Mouse (Mus musculus) embryonic fibroblast, embryonic 13.5 days (primary cell): ENCODE data around the gene Zfp704. TPM values are rescaled to one million over a fixed set of nuclear protein-coding genes. Genes with fewer than 3 reads are reported as not detected.

ENCODE experiments used
- H3K27ac ChIP-seq: 2 replicates; pipeline ENCODE4 v1.5.1; 2012; ENCODE audit warnings: low read length, control low read depth, inconsistent platforms; ENCODE audit not compliant: insufficient read depth
- H3K4me1 ChIP-seq: 2 replicates; pipeline ENCODE4 v1.6.1; 2011; ENCODE audit warnings: low read length; ENCODE audit not compliant: control insufficient read depth, insufficient read depth
- H3K4me3 ChIP-seq: 2 replicates; pipeline ENCODE4 v1.5.1; 2011; ENCODE audit warnings: mild to moderate bottlenecking, control low read depth, low read length; ENCODE audit not compliant: insufficient read depth
- CTCF ChIP-seq: IDR thresholded peaks from 2 replicates; pipeline ENCODE4 v1.5.1; 2011; ENCODE audit warnings: mild to moderate bottlenecking, control low read depth, low read length, moderate library complexity, borderline replicate concordance; ENCODE audit not compliant: insufficient read depth
- POLR2A ChIP-seq: IDR thresholded peaks from 2 replicates; pipeline ENCODE4 v1.6.1; 2011; ENCODE audit warnings: low read depth, mild to moderate bottlenecking, control low read depth, low read length, moderate library complexity
- polyA plus RNA-seq: library from polyadenylated mRNA; stranded (reverse); fragments of >200 nt; gene quantifications from 2 replicates; pipeline ENCODE4 v1.2.4, GENCODE M21; 2011; ENCODE audit warnings: low read depth; ENCODE audit not compliant: missing spikeins, insufficient read length

Zfp704 gene
- polyA plus RNA-seq, 1 experiment: 8.2 TPM

- no peak overlapping the region for H3K27ac ChIP-seq
- H3K4me3 ChIP-seq: no peak overlapping the region
- TF ChIP-seq POLR2A (no peak), CTCF (no peak)
- peaks cover 4% of the 10 kb centered on the region; the same call in 1 of the 2 replicates for H3K4me1 ChIP-seq
Measured at GRCm38 (mm10) chr3:9563562-9563961, 46.3 kb downstream of the Zfp704 start.

GRCm38 (mm10) chr3:9562649-9563328 is 47.1 kb downstream of the Zfp704 start:
- H3K4me3 ChIP-seq: no peak overlapping the region
- TF ChIP-seq CTCF (no peak), POLR2A (no peak)

GRCm38 (mm10) chr3:9557778-9558560 is 51.9 kb downstream of the Zfp704 start:
- no peak for TF ChIP-seq POLR2A
- no peak for TF ChIP-seq CTCF
- Histone ChIP-seq H3K4me1 (0 out of 2 replicates have a peak, but pooled peaks cover 2% of the 10 kb centered on the region), H3K4me3 (no peak overlapping the region), H3K27ac (no peak overlapping the region)

More at GRCm38 (mm10) chr3:9562649-9563328, 47.1 kb downstream of the Zfp704 start:
- Histone ChIP-seq H3K27ac (no peak overlapping the region), H3K4me1 (peaks cover 4% of the 10 kb centered on the region; the same call in 1 of the 2 replicates)

- Histone ChIP-seq H3K4me3 (no peak overlapping the region), H3K4me1 (no peaks in the 10 kb centered on the region), H3K27ac (no peak overlapping the region)
- no peak for TF ChIP-seq CTCF
- no peak for TF ChIP-seq POLR2A
Measured at GRCm38 (mm10) chr3:9556137-9556536, 53.7 kb downstream of the Zfp704 start.

GRCm38 (mm10) chr3:9554916-9555315 is 55.0 kb downstream of the Zfp704 start:
- TF ChIP-seq POLR2A: no peak
- no peak for TF ChIP-seq CTCF
- H3K4me3 ChIP-seq: no peak overlapping the region
- H3K4me1 ChIP-seq: no peaks in the 10 kb centered on the region
- no peak overlapping the region for H3K27ac ChIP-seq

GRCm38 (mm10) chr3:9552332-9552731 is 57.6 kb downstream of the Zfp704 start:
- Histone ChIP-seq H3K4me1 (peaks cover under 1% of the 10 kb centered on the region), H3K4me3 (no peak overlapping the region), H3K27ac (no peak overlapping the region)
- no peak for TF ChIP-seq POLR2A
- TF ChIP-seq CTCF: no peak

- Histone ChIP-seq H3K4me1 (peaks cover 5% of the 10 kb centered on the region), H3K4me3 (no peak overlapping the region), H3K27ac (no peak overlapping the region)
- TF ChIP-seq POLR2A: no peak
- no peak for TF ChIP-seq CTCF
Measured at GRCm38 (mm10) chr3:9550930-9551329, 59.0 kb downstream of the Zfp704 start.

GRCm38 (mm10) chr3:9549815-9550214 is 60.1 kb downstream of the Zfp704 start:
- Histone ChIP-seq H3K27ac (no peak overlapping the region), H3K4me3 (no peak overlapping the region), H3K4me1 (peaks cover 5% of the 10 kb centered on the region)
- TF ChIP-seq POLR2A (no peak), CTCF (no peak)

GRCm38 (mm10) chr3:9548188-9548587 is 61.7 kb downstream of the Zfp704 start:
- Histone ChIP-seq H3K27ac (no peak overlapping the region), H3K4me3 (no peak overlapping the region), H3K4me1 (peaks cover 5% of the 10 kb centered on the region)
- TF ChIP-seq POLR2A: no peak
- TF ChIP-seq CTCF: no peak
